Comparison of ENCODE assay signal across 15 mouse cellular contexts in the genomic region with DNA sequence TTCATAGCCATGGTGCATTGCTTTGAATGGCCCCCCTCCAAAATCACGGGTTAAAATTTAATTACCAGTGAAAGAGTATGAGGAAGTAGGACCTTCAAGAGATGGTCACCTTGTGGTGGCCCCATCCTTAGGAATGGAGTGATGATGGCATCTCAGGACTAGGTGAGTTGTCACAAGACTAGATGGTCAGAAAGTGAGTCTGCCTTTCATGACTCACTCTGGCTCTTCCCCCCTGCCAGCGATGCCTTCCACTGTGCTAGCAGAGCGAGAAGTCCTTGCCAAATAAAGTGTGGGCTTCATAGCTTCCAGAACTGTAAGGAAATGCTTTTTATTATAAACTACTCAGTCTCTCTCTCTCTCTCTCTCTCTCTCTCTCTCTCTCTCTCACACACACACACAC.
"Had no signal": no experiment of that assay in that cellular context is flagged by ENCODE, and none has a peak within 500 bp of the region (broad histone marks: within the 10 kb centered on the region; RNA-seq: fewer than 3 reads in every experiment).

No protein-coding gene starts in this region.

- H3K9ac ChIP-seq: lung, embryonic 15.5 days; midbrain, embryonic 13.5 days; midbrain, embryonic 15.5 days; neural tube, embryonic 12.5 days had no signal

- H3K36me3 ChIP-seq: lung, embryonic 15.5 days; midbrain, embryonic 13.5 days; midbrain, embryonic 15.5 days; neural tube, embryonic 12.5 days had no signal

- ATAC-seq: lung, postnatal 0 days; midbrain, embryonic 13.5 days; midbrain, embryonic 15.5 days had no signal

- H3K27me3 ChIP-seq: lung, embryonic 15.5 days; megakaryocyte, embryonic 14.5 days; midbrain, embryonic 13.5 days; midbrain, embryonic 15.5 days; neural tube, embryonic 12.5 days had no signal

- H3K27ac ChIP-seq: lung, embryonic 15.5 days; macrophage; midbrain, embryonic 13.5 days; midbrain, embryonic 15.5 days; neural tube, embryonic 12.5 days had no signal

- DNase-seq: lung, adult 2 months; lung, postnatal 14 days; lung, postnatal 36 days; right cerebral cortex, postnatal 14 days; thymus, adult 18-20 months; thymus, postnatal 25 days; thymus, postnatal 4 days had no signal

- H3K4me2 ChIP-seq: lung, embryonic 15.5 days; midbrain, embryonic 11.5 days; midbrain, embryonic 13.5 days; midbrain, embryonic 15.5 days; neural tube, embryonic 12.5 days had no signal

- H3K9me3 ChIP-seq: lung, embryonic 15.5 days; midbrain, embryonic 13.5 days; midbrain, embryonic 15.5 days; neural tube, embryonic 12.5 days had no signal

- H3K4me3 ChIP-seq: lung, embryonic 15.5 days; megakaryocyte, embryonic 14.5 days; midbrain, embryonic 13.5 days; midbrain, embryonic 15.5 days; neural tube, embryonic 12.5 days had no signal

- H3K4me1 ChIP-seq: lung, embryonic 15.5 days; megakaryocyte, embryonic 14.5 days; midbrain, embryonic 15.5 days; neural tube, embryonic 12.5 days had no signal
